Mouse (Mus musculus) mouse trophoblast stem cell (cell line): ENCODE data around the gene Olfr1200.

Source experiments
- in situ Hi-C, 2 experiments: fragments of 300-500 bp; cut with MseI, MboI; formaldehyde crosslinking; loops; 2 replicates in 1 of 2; 3 replicates in 1 of 2; pipeline ENCODE4 v1.15.1; 2025

Gene Olfr1200

DNA sequence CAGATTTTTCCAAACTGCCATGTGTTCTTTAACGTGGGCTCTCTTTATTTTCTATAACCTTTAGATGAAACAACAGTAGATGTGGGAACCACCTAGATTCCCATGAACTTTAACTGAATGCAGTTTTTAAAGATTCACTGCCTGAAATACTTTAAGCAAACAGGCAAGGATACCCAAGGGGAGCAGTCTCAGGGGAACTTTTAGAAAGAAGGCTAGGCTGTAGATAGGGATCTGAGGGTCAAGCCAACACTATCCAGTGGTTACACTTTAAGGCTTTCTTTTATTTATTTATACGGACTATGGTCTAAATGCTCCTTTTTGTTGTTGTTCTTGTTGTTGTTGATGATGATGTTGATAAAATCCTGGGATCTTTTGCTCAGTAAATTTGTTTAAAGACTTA is at the start of gene Olfr1200:
Gene Olfr1200 (minus strand): TSS at position 101 of the 400 bp plus-strand sequence.
- in situ Hi-C loops, result no loop called here

DNA sequence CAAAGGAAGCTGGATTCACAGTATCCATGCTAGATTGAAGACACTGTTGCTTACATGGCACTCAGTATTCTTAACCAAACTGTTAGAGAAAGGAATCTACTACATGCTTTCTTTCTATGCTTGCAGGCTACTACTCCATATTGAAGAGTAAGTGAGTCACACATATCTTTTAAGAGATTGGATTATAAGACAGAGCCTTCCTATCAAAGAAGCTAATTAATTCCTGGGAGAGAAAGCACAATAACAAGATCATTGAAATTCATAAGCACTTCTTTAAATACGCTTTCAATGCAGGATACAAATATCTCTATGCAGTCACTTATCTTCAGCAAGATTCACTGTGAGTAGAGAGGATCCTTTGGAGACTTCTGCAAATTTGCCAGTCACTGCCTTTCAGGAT is 43.9 kb upstream of the Olfr1200 start, which contains the start of gene Olfr1202:
Gene Olfr1202 (plus strand): TSS at position 301 of the 400 bp plus-strand sequence.
- in situ Hi-C loops, result no loop called here

DNA sequence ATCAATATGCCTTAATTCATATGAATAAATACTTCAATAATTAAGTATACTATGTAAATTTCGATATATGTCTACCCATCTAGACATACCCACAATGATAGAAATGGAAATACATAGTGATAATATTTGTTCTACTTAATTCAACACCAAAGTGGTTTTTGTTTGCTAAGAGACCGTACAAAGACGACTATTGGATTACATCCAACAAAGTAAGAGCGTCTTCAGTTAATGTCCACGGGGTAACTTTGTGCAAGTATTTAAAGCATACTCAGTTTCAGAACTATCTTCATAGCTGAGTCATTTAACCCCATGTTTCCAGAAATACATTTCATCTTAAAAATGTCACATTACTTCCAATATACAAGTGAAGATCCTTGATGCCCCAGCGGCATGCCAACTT is 22.4 kb upstream of the Olfr1200 start, which contains the start of gene Olfr1201:
Gene Olfr1201 (plus strand): TSS at position 301 of the 400 bp plus-strand sequence.
- in situ Hi-C loops, result no loop called here

DNA sequence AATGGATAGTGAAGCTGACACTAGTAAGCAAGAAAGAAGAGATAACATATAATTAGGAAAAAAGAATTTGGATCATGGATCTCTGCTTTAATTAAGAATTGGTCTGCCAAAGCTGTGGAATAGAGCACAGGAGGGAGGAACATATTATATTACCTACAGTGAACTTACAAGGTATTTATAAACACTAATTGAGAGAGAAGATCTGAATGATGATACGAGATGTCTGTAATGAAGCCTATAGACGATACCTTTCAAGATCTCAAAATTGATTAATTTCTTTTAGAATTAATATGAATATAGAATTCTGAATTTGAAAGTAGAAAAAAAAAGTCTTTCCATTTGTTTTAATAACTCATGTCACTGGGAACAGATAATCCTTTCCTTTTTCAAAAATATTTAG is 9.9 kb downstream of the Olfr1200 start, which contains the start of gene Olfr1199:
Gene Olfr1199 (minus strand): TSS at position 101 of the 400 bp plus-strand sequence.
- in situ Hi-C loops, result no loop called here

DNA sequence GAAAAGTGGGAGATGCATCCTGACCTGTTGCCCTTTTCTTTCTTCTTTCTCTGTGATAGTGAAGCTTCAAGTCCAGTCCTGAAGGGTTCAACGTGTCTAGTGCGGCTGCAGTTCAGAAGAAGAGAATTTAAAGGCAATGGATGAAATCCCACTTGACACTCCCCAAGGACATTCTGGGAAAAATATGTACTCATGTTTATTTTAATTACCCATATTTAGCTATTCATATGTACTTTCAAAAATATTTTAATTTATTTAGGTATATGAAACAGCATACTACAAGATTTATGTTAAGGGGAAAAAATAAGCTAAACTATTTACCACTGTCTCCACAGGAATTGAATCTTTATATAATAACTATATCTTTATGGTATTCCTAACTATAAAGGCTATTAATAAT is 19.0 kb downstream of the Olfr1200 start, which contains the start of gene Olfr1198:
Gene Olfr1198 (minus strand): TSS at position 101 of the 400 bp plus-strand sequence.
- in situ Hi-C loops, result no loop called here

DNA sequence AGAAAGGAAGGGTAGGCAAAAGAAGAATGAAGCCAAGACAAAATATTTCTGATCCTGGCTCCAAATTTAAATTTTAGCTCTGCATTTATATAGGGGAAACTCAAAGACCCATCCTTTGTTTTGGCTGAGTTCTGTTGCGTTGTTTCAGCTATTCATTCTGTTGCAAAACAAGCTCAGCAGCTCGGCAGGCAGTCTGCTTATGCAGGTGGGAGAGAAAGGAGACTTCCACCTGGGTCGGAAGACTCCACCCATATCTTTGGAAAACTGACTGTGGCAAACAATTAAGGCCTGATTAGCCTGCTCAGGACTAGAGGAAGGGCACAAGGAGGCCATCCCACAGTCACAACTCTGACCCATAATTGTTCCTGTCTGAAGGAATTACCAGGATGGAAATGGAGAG is 26.9 kb downstream of the Olfr1200 start:
- in situ Hi-C loops, result no loop called here

DNA sequence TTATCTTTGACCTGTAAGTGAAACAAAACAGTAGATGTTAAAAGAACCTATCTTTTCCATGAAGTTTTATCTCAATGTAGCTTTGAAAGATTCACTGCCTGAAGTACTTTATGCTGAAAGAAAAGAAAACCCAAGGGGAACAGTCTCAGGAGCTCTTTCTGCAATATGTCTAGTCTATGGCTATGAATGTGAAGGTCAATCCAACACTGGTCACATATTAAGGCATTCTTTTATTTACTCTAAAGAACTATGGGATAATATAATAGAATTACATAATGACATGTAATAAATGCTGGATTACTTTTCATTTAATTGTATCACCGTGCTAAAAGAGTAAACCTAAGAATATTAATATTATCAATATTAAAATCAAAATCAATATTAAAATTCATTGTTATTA is 38.0 kb downstream of the Olfr1200 start, which contains the start of gene Olfr1197:
Gene Olfr1197 (minus strand): TSS at position 101 of the 400 bp plus-strand sequence.
- in situ Hi-C loops, result no loop called here
